Mouse (Mus musculus) midbrain, embryonic 16.5 days (tissue): ENCODE data around the gene Gtpbp8. TPM values are rescaled to one million over a fixed set of nuclear protein-coding genes. Genes with fewer than 3 reads are reported as not detected.

ENCODE experiments used
- ATAC-seq: fragments of 200-750 bp; cut with Nextera tagmentation; 2 replicates; pipeline ENCODE4 v1.8.0; 2017; ENCODE audit warnings: moderate TSS enrichment
- H3K27ac ChIP-seq: fragments of 300-500 bp; sonication (generic); 2 replicates; pipeline ENCODE4 v1.5.1; 2014; ENCODE audit warnings: mild to moderate bottlenecking, low read length, mixed read lengths
- H3K27me3 ChIP-seq: fragments of 300-500 bp; sonication (generic); 2 replicates; pipeline ENCODE4 v1.6.1; 2014; ENCODE audit warnings: low read depth, low read length, mixed read lengths; ENCODE audit not compliant: control insufficient read depth, insufficient read depth
- H3K36me3 ChIP-seq: fragments of 300-500 bp; sonication (generic); 2 replicates; pipeline ENCODE4 v1.6.1; 2014; ENCODE audit warnings: mild to moderate bottlenecking, low read length, moderate library complexity, mixed read lengths; ENCODE audit not compliant: control insufficient read depth, insufficient read depth
- H3K4me1 ChIP-seq: fragments of 300-500 bp; sonication (generic); 2 replicates; pipeline ENCODE4 v1.6.1; 2014; ENCODE audit warnings: mild to moderate bottlenecking, low read length, mixed read lengths; ENCODE audit not compliant: control insufficient read depth, insufficient read depth
- H3K4me2 ChIP-seq: fragments of 300-500 bp; sonication (generic); 2 replicates; pipeline ENCODE4 v1.6.1; 2014; ENCODE audit warnings: mild to moderate bottlenecking, low read length, mixed read lengths
- H3K4me3 ChIP-seq: fragments of 300-500 bp; sonication (generic); 2 replicates; pipeline ENCODE4 v1.5.1; 2014; ENCODE audit warnings: low read depth, mild to moderate bottlenecking, low read length, moderate library complexity, mixed read lengths
- H3K9ac ChIP-seq: fragments of 300-500 bp; sonication (generic); 2 replicates; pipeline ENCODE4 v1.6.1; 2014; ENCODE audit warnings: low read depth, low read length, mixed read lengths
- H3K9me3 ChIP-seq: fragments of 300-500 bp; sonication (generic); replicated peaks from 2 replicates; pipeline ENCODE4 v1.6.1; 2014; ENCODE audit warnings: mild to moderate bottlenecking, low read length, mixed read lengths; ENCODE audit not compliant: control insufficient read depth, poor library complexity, severe bottlenecking
- WGBS: fragments of 180-500 bp; shearing (Covaris S2); extraction: QIAGEN DNeasy Blood & Tissue Kit; methylation state at CpG from one replicate; pipeline ENCODE4 v1.1.7; 2014; 5-methylcytosine and 5-hydroxymethylcytosine counted together
- polyA plus RNA-seq: library from polyadenylated mRNA; unstranded; fragments of >200 nt; fragmentation: Nextera tagmentation; extraction: Ambion mirVana; gene quantifications from 2 replicates; pipeline ENCODE4 v1.2.1, GENCODE M21; 2015

Gene Gtpbp8
- polyA plus RNA-seq, result 40.5 and 43.0 TPM in 2 replicates

GRCm38 (mm10) chr16:44745866-44746562, at the start of gene Gtpbp8:
TSS of gene Gtpbp8 (minus strand) at chr16:44746363.
- peak; percentile 99 for ATAC-seq
- Histone ChIP-seq H3K36me3 (peaks cover 3% of the 10 kb centered on the region; the same call in 1 of the 2 replicates), H3K9ac (peak within 1 kb of the TSS; percentile 78), H3K27me3 (no peaks in the 10 kb centered on the region), H3K4me1 (peaks cover 13% of the 10 kb centered on the region), H3K4me3 (peak within 1 kb of the TSS; percentile 68), H3K4me2 (peak within 1 kb of the TSS; percentile 84), H3K27ac (peak within 1 kb of the TSS; percentile 91), H3K9me3 (no peaks in the 10 kb centered on the region)
- WGBS, result under 1% methylated on average over 47 of the region's 47 CpGs

DNA sequence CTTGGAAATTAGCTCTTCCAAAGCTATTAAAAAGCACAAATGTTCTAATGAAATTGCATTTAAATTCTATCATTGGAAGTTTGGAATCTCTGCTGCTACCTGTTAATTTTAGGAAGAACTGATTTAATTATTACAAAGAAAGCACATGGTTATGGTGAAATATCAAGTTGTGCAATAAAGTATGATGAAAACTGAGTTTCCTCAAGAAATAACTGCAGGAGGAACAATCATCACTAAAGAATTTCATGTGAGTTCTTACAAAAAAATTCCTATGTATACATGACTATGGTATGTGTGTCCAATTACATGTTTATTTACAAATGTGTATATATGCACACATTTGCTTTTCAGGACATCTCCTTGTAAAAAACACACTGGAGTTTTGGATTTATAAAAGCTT, 48.3 kb upstream of the Gtpbp8 start:
- no peaks in the 10 kb centered on the region for H3K36me3 ChIP-seq
- no peak overlapping the region for H3K4me2 ChIP-seq
- no peaks in the 10 kb centered on the region for H3K4me1 ChIP-seq
- no peak overlapping the region for H3K9ac ChIP-seq
- no peak for ATAC-seq
- H3K27ac ChIP-seq, result no peak overlapping the region
- H3K9me3 ChIP-seq, result no peaks in the 10 kb centered on the region
- H3K4me3 ChIP-seq, result no peak overlapping the region
- H3K27me3 ChIP-seq, result no peaks in the 10 kb centered on the region

- Histone ChIP-seq H3K9ac (no peak overlapping the region), H3K4me1 (no peaks in the 10 kb centered on the region), H3K4me3 (no peak overlapping the region), H3K27me3 (no peaks in the 10 kb centered on the region), H3K36me3 (no peaks in the 10 kb centered on the region), H3K27ac (no peak overlapping the region), H3K9me3 (no peaks in the 10 kb centered on the region), H3K4me2 (no peak overlapping the region)
- WGBS, result 82% methylated on average over 1 of the region's 1 CpGs
- ATAC-seq, result no peak
Measured at GRCm38 (mm10) chr16:44786934-44787333, 40.8 kb upstream of the Gtpbp8 start.

GRCm38 (mm10) chr16:44780751-44781150, 34.6 kb upstream of the Gtpbp8 start:
- H3K4me3 ChIP-seq, result no peak overlapping the region
- H3K9ac ChIP-seq, result no peak overlapping the region
- 69% methylated on average over 4 of the region's 4 CpGs for WGBS
- ATAC-seq, result no peak
- no peaks in the 10 kb centered on the region for H3K4me1 ChIP-seq
- H3K36me3 ChIP-seq, result no peaks in the 10 kb centered on the region
- no peak overlapping the region for H3K27ac ChIP-seq
- H3K4me2 ChIP-seq, result no peak overlapping the region
- no peaks in the 10 kb centered on the region for H3K27me3 ChIP-seq
- H3K9me3 ChIP-seq, result no peaks in the 10 kb centered on the region

GRCm38 (mm10) chr16:44779494-44779893, 33.3 kb upstream of the Gtpbp8 start:
- no peaks in the 10 kb centered on the region for H3K27me3 ChIP-seq
- H3K4me1 ChIP-seq, result no peaks in the 10 kb centered on the region
- H3K36me3 ChIP-seq, result no peaks in the 10 kb centered on the region
- no peak for ATAC-seq
- H3K9me3 ChIP-seq, result no peaks in the 10 kb centered on the region
- 97% methylated on average over 5 of the region's 5 CpGs for WGBS
- H3K4me3 ChIP-seq, result no peak overlapping the region
- no peak overlapping the region for H3K4me2 ChIP-seq
- no peak overlapping the region for H3K9ac ChIP-seq
- H3K27ac ChIP-seq, result no peak overlapping the region

- ATAC-seq, result no peak
- Histone ChIP-seq H3K9me3 (no peaks in the 10 kb centered on the region), H3K27me3 (no peaks in the 10 kb centered on the region), H3K4me2 (no peak overlapping the region), H3K36me3 (no peaks in the 10 kb centered on the region), H3K27ac (no peak overlapping the region), H3K9ac (no peak overlapping the region), H3K4me3 (no peak overlapping the region), H3K4me1 (no peaks in the 10 kb centered on the region)
- WGBS, result 85% methylated on average over 17 of the region's 17 CpGs
Measured at GRCm38 (mm10) chr16:44778538-44779147, 32.5 kb upstream of the Gtpbp8 start.

DNA sequence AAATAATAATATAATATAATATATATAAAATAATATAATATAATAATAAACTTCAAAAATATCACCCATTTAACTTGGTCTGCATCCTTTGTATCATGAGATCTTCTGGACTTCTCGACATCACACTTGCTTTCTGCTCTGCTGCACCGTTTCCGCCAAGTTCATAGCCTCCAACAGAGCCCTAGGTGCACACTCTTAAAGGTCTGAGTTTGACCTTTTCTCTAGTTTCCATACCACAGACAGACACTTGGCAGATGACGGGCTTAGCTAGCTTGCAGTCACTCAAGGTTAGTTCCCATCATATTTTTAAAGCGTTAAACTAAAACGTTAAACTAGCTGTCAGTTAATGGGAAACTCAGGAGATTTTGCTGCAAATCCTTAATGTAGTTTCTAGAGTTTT, 28.0 kb upstream of the Gtpbp8 start:
- Histone ChIP-seq H3K36me3 (no peaks in the 10 kb centered on the region), H3K4me1 (no peaks in the 10 kb centered on the region), H3K27ac (no peak overlapping the region), H3K9me3 (no peaks in the 10 kb centered on the region), H3K27me3 (no peaks in the 10 kb centered on the region), H3K4me2 (no peak overlapping the region), H3K9ac (no peak overlapping the region), H3K4me3 (no peak overlapping the region)
- ATAC-seq, result no peak
- WGBS, result 94% methylated on average over 6 of the region's 6 CpGs

DNA sequence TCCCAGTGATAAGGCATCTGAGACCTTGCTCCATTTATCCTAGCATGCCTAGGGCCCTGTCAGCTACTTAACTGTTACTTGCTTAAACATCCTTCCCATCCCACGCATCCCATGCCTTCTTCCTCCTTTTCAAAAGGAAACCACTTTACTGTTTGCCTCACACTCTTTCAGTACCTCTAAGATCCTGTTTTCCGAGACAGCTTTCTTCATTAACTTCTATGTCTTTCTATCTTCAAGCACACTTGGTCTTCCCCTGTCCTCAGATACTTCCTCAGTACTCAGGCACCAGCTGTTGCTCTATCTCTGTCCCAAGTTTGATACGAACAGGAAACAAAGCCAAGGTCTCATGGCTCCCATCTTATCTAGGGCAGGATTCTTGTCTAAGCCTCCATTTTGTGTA, 27.5 kb upstream of the Gtpbp8 start:
- H3K9me3 ChIP-seq, result no peaks in the 10 kb centered on the region
- no peak overlapping the region for H3K4me2 ChIP-seq
- no peak overlapping the region for H3K4me3 ChIP-seq
- no peaks in the 10 kb centered on the region for H3K27me3 ChIP-seq
- no peak overlapping the region for H3K27ac ChIP-seq
- 85% methylated on average over 3 of the region's 3 CpGs for WGBS
- no peaks in the 10 kb centered on the region for H3K4me1 ChIP-seq
- no peak overlapping the region for H3K9ac ChIP-seq
- no peak for ATAC-seq
- no peaks in the 10 kb centered on the region for H3K36me3 ChIP-seq

- Histone ChIP-seq H3K9me3 (no peaks in the 10 kb centered on the region), H3K27me3 (no peaks in the 10 kb centered on the region), H3K4me2 (no peak overlapping the region), H3K27ac (no peak overlapping the region), H3K4me1 (no peaks in the 10 kb centered on the region), H3K4me3 (no peak overlapping the region), H3K9ac (no peak overlapping the region), H3K36me3 (no peaks in the 10 kb centered on the region)
- ATAC-seq, result no peak
- WGBS, result 82% methylated on average over 6 of the region's 6 CpGs
Measured at GRCm38 (mm10) chr16:44772577-44772976, 26.4 kb upstream of the Gtpbp8 start.
